ENCODE assay signal across 20 mouse cellular contexts in the genomic region with DNA sequence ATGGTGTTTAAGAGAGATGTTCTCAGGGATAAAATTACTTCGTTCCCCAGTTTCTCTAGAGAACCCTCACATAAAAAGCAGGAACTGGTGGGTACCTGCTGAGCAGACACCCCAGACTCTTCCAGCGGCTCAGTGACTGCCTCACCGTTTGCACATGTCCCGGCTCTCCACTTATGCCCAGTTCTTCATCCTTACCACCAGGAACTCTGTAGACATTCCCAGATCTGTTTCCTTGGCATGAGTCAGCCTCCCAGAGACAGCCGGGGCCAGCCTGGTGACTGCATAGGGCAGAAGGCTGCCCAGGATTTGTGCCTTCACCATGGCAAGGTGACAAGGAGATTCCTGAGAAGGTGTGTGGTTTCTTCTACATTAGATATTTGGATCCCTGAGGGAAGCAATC.
DNase-seq lines count a peak whose midpoint lies in the region; TF ChIP-seq lines count a peak whose summit lies in the region.
"Had no signal": no experiment of that assay in that cellular context is flagged by ENCODE, and none has a peak within 500 bp of the region (broad histone marks: within the 10 kb centered on the region; RNA-seq: fewer than 3 reads in every experiment).

No protein-coding gene starts in this region.

- no peak for TF ChIP-seq POLR2A in heart, adult 2 months (IDR thresholded peaks at IDR 0.05; ENCODE audit: insufficient read depth, low read depth, low read length)

- no peaks in the 10 kb centered on the region for H3K36me3 ChIP-seq in heart, adult 2 months (ENCODE audit: control insufficient read depth, insufficient read depth, low read length)
- H3K36me3 ChIP-seq: embryonic facial prominence, embryonic 13.5 days; embryonic facial prominence, embryonic 15.5 days; forebrain, embryonic 12.5 days; G1E had no signal

- no peaks in the 10 kb centered on the region; the same call in 1 of the 2 replicates for H3K4me1 ChIP-seq in heart, adult 2 months (ENCODE audit: control insufficient read depth, insufficient read depth, low read length)
- H3K4me1 ChIP-seq: embryonic facial prominence, embryonic 13.5 days; embryonic facial prominence, embryonic 15.5 days; forebrain, embryonic 12.5 days had no signal

- no peaks in the 10 kb centered on the region for H3K27me3 ChIP-seq in heart, adult 2 months (ENCODE audit: control insufficient read depth, insufficient read depth, low read length)
- H3K27me3 ChIP-seq: embryonic facial prominence, embryonic 15.5 days; forebrain, embryonic 12.5 days had no signal

- no peak for TF ChIP-seq CTCF in heart, adult 2 months (IDR thresholded peaks at IDR 0.05)

- H3K9ac ChIP-seq in heart, adult 2 months (ENCODE audit: low read depth, low read length), result no peak overlapping the region
- H3K9ac ChIP-seq: embryonic facial prominence, embryonic 13.5 days; embryonic facial prominence, embryonic 15.5 days; forebrain, embryonic 12.5 days had no signal

- TF ChIP-seq EP300 in heart, adult 2 months (IDR thresholded peaks at IDR 0.05; ENCODE audit: insufficient read depth, low read depth, low read length), result no peak

- no peak overlapping the region for H3K27ac ChIP-seq in heart, adult 2 months
- H3K27ac ChIP-seq: embryonic facial prominence, embryonic 13.5 days; embryonic facial prominence, embryonic 15.5 days; forebrain, embryonic 12.5 days had no signal

- 76% methylated on average over 5 of the region's 5 CpGs for WGBS in heart, adult 2 months

- no peak overlapping the region for H3K4me3 ChIP-seq in heart, adult 2 months
- H3K4me3 ChIP-seq: embryonic facial prominence, embryonic 13.5 days; embryonic facial prominence, embryonic 15.5 days; erythroblast, embryonic 14.5 days; forebrain, embryonic 12.5 days had no signal

- no peaks in the 10 kb centered on the region for H3K79me2 ChIP-seq in heart, adult 2 months (replicated peaks; ENCODE audit: control insufficient read depth, insufficient read depth, low read length)

- peak; percentile 40 to 53 for DNase-seq in adrenal gland, adult (ENCODE audit: inconsistent age in 2 of 2, low spot score in 1 of 2)
- no peak for DNase-seq in adrenal gland, adult 18-20 months (ENCODE audit: low spot score in 2 of 2)
- DNase-seq in adrenal gland, postnatal 36 days, result peak; percentile 27 to 31
- DNase-seq in adrenal gland, postnatal 4 days (ENCODE audit: low spot score in 2 of 2), result no peak
- peak; percentile 76 for DNase-seq in heart, adult 11 months
- DNase-seq in heart, adult 2 months, result no peak
- DNase-seq in lung, adult 18-20 months, result no peak
- DNase-seq: adrenal gland, adult 8-10 months; cerebellum, adult 11 months; cerebellum, adult 18-20 months; cerebellum, adult 8-10 months; cerebellum, adult 9-11 months; cerebellum, postnatal 14 days; cerebellum, postnatal 36 days; embryo, embryonic 11 days had no signal

- intact Hi-C loops in heart, adult 2 months (cut with DNase I), result no loop called here

Comparison
In these comparisons a context has a peak if more than half of its experiments do, and no peak if none do; other contexts are left out.
1. DNase-seq: peak in adrenal gland, adult (2 of 2), adrenal gland, postnatal 36 days (2 of 2) and heart, adult 11 months (single experiment); none in adrenal gland, adult 18-20 months (0 of 2), adrenal gland, postnatal 4 days (0 of 2), heart, adult 2 months (0 of 2) and lung, adult 18-20 months (0 of 2).